Mouse (Mus musculus): ENCODE measurements around the gene Gja10. TPM values are rescaled to one million over a fixed set of nuclear protein-coding genes. Genes with fewer than 3 reads are reported as not detected.

The Gja10 gene
- total RNA-seq (2012; rRNA removed) (not detected in 2 replicates), total RNA-seq (2014; rRNA removed) (not detected in 2 replicates), polyA plus RNA-seq (2012; ENCODE audit: insufficient read length, low read depth) (0.13 TPM in 1 of 2 replicates, not detected in the other)

DNA sequence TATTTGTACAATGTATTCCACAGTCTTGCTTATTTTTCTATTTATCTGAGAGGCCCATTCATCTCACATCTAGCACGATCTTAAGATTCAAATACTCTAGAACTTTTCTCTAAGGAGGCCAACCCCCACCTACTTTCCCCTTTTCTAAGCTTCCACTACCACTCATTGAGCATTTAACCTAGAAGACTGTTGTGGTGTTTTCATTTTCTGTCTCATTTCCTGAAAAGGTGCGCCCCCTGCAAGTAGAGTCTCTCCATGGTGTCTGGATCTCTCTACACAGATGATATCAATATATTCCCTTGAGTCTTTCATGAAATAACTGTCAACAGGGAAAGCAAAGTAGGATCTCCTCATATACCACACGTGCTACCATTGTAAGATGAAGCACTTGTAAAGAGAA lies at the start of gene Gja10:
Gja10 (minus strand) TSS at position 101 of the 400 bp plus-strand sequence.
- dilution Hi-C loops (cut with MboI; ENCODE audit: extremely low pct_ligation_motif_present, extremely low pct_unique_long_range_greater_than_20kb, low sequenced_read_pairs) (no loop called here), in situ Hi-C loops (cut with MboI; ENCODE audit: low pct_ligation_motif_present, low pct_unique_long_range_greater_than_20kb, low sequenced_read_pairs) (loop anchor here (25.0 kb wide), 1 partner anchor 385 kb away; the partner anchor contains the start of gene Rragd)
- TF ChIP-seq E2F4 (IDR thresholded peaks at IDR 0.05; ENCODE audit: insufficient replicate concordance, low read depth, low read length) (no peak), ETS1 (conservative IDR thresholded peaks at IDR 0.05; ENCODE audit: low read depth, low read length) (no peak), EP300 (IDR thresholded peaks at IDR 0.05; ENCODE audit: low read length) (no peak), ZMIZ1 (IDR thresholded peaks at IDR 0.05; ENCODE audit: low read depth, low read length) (no peak), MAX (IDR thresholded peaks at IDR 0.05; ENCODE audit: low read length) (no peak), MEF2A (IDR thresholded peaks at IDR 0.05; ENCODE audit: borderline replicate concordance, low read depth, low read length) (no peak), NELFE (IDR thresholded peaks at IDR 0.05; ENCODE audit: low read depth, low read length) (no peak), TBP (conservative IDR thresholded peaks at IDR 0.05; ENCODE audit: low read depth, low read length) (no peak), MYC (IDR thresholded peaks at IDR 0.05; ENCODE audit: low read depth, low read length) (no peak), RCOR1 (conservative IDR thresholded peaks at IDR 0.05; ENCODE audit: low read depth, low read length) (no peak), CHD1 (IDR thresholded peaks at IDR 0.05; ENCODE audit: low read depth, low read length) (no peak), ZC3H11A (IDR thresholded peaks at IDR 0.05; ENCODE audit: low read depth, low read length) (no peak), KAT2A (IDR thresholded peaks at IDR 0.05; ENCODE audit: insufficient replicate concordance, low read length) (no peak), USF2 (conservative IDR thresholded peaks at IDR 0.05; ENCODE audit: low read depth, low read length) (no peak), UBTF (IDR thresholded peaks at IDR 0.05; ENCODE audit: low read depth, low read length) (no peak), RAD21 (IDR thresholded peaks at IDR 0.05; ENCODE audit: low read depth, low read length) (no peak), POLR2A (IDR thresholded peaks at IDR 0.05; ENCODE audit: low read depth, low read length) (no peak)
- Histone ChIP-seq H3K9me3 (replicated peaks; ENCODE audit: low read length) (no peaks in the 10 kb centered on the region), H3K27me3 (replicated peaks) (peaks cover 26% of the 10 kb centered on the region), H3K4me1 (ENCODE audit: control insufficient read depth in 1 of 2, insufficient read depth in 2 of 2) (no peaks in the 10 kb centered on the region), H3K27ac (ENCODE audit: insufficient read depth, low read depth) (no peak within 1 kb of the TSS), H3K9ac (ENCODE audit: insufficient read depth, low read depth) (no peak within 1 kb of the TSS), H3K79me2 (replicated peaks; ENCODE audit: control insufficient read depth, extremely low read depth, insufficient read depth, poor library complexity, severe bottlenecking) (no peaks in the 10 kb centered on the region), H3K36me3 (replicated peaks in 1 of 2; ENCODE audit: control insufficient read depth in 1 of 2, insufficient read depth in 1 of 2, low read length in 1 of 2) (no peaks in the 10 kb centered on the region), H3K4me2 (ENCODE audit: insufficient read depth, low read depth, poor library complexity, severe bottlenecking) (no peak within 1 kb of the TSS), H3K4me3 (replicated peaks in 1 of 3; ENCODE audit: low read depth in 2 of 3, low read length in 2 of 3, poor library complexity in 1 of 3) (no peak within 1 kb of the TSS)
- DNase-seq (ENCODE audit: extremely low read depth): no peak

- H3K79me2 ChIP-seq (replicated peaks; ENCODE audit: control insufficient read depth, extremely low read depth, insufficient read depth, poor library complexity, severe bottlenecking): no peaks in the 10 kb centered on the region
- no peak for DNase-seq (ENCODE audit: extremely low read depth)
- no peak overlapping the region for H3K9ac ChIP-seq (ENCODE audit: insufficient read depth, low read depth)
- dilution Hi-C loops (cut with MboI; ENCODE audit: extremely low pct_ligation_motif_present, extremely low pct_unique_long_range_greater_than_20kb, low sequenced_read_pairs) (no loop called here), in situ Hi-C loops (cut with MboI; ENCODE audit: low pct_ligation_motif_present, low pct_unique_long_range_greater_than_20kb, low sequenced_read_pairs) (no loop called here)
- H3K4me2 ChIP-seq (ENCODE audit: insufficient read depth, low read depth, poor library complexity, severe bottlenecking): no peak overlapping the region
- peaks cover 0 to 8% of the 10 kb centered on the region in 2 experiments; a peak in 1 of 4 replicates for H3K4me1 ChIP-seq (ENCODE audit: control insufficient read depth in 1 of 2, insufficient read depth in 2 of 2)
- H3K27me3 ChIP-seq (replicated peaks): no peaks in the 10 kb centered on the region
- TF ChIP-seq MXI1 (IDR thresholded peaks at IDR 0.05; ENCODE audit: low read depth, low read length): no peak
- TF ChIP-seq HCFC1 (IDR thresholded peaks at IDR 0.05; ENCODE audit: low read depth, low read length): no peak
- TF ChIP-seq ZMIZ1 (IDR thresholded peaks at IDR 0.05; ENCODE audit: low read depth, low read length): no peak
- TF ChIP-seq E2F4 (IDR thresholded peaks at IDR 0.05; ENCODE audit: insufficient replicate concordance, low read depth, low read length): no peak
- no peak for TF ChIP-seq NELFE (IDR thresholded peaks at IDR 0.05; ENCODE audit: low read depth, low read length)
- peaks cover 17 to 64% of the 10 kb centered on the region in 2 experiments for H3K36me3 ChIP-seq (replicated peaks in 1 of 2; ENCODE audit: control insufficient read depth in 1 of 2, insufficient read depth in 1 of 2, low read length in 1 of 2)
- H3K9me3 ChIP-seq (replicated peaks; ENCODE audit: low read length): no peaks in the 10 kb centered on the region
- no peak overlapping the region for H3K27ac ChIP-seq (ENCODE audit: insufficient read depth, low read depth)
- H3K4me3 ChIP-seq (replicated peaks in 1 of 3; ENCODE audit: low read depth in 2 of 3, low read length in 2 of 3, poor library complexity in 1 of 3): no peak overlapping the region
These were observed 49.1 kb upstream of the Gja10 start for GRCm38 (mm10) chr4:32651669-32652068.
